Mouse (Mus musculus): ENCODE measurements around the gene Ccm2l.

DNA sequence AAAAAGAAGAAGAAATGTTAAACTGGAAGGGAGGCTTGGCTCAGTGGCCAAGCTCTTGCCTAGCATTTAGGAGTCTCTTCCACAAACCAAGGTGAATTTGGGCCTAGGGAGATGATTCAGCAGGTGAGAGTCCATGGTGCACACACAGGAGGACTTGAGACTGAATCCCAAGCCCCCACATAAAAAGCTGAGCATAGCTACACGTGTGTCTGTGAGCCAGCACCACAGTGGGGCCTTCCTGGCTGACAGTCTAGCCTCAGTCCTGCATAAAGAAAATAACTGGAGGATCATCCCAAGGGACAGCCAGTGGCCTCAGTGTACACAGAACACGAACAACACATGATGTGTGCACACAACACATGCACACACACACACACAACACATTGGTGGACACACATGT lies 23.6 kb downstream of the Ccm2l start:
- no peak for TF ChIP-seq CTCF (IDR thresholded peaks at IDR 0.05; ENCODE audit: low read depth)
- no peak for TF ChIP-seq EP300 (IDR thresholded peaks at IDR 0.05; ENCODE audit: low read depth)

All from liver, postnatal 0 days (tissue).